Mouse (Mus musculus): Measurements from ENCODE around the gene Ak2. TPM values are rescaled to one million over a fixed set of nuclear protein-coding genes. Genes with fewer than 3 reads are reported as not detected.
A peak's percentile ranks its signal among the peaks of the same experiment; 100 is the strongest.

Gene Ak2
- polyA plus RNA-seq, 2 experiments: 127 to 165 TPM

GRCm38 (mm10) chr4:128966751-128967150 is 25.0 kb upstream of the Ak2 start:
- Histone ChIP-seq H3K36me3 (ENCODE audit: control insufficient read depth, insufficient read depth, low read length) (no peaks in the 10 kb centered on the region), H3K4me1 (ENCODE audit: control insufficient read depth, insufficient read depth, low read length) (peaks cover 8% of the 10 kb centered on the region), H3K9me3 (ENCODE audit: control insufficient read depth, low read length) (no peaks in the 10 kb centered on the region), H3K27me3 (ENCODE audit: control insufficient read depth, insufficient read depth, low read length) (no peaks in the 10 kb centered on the region), H3K4me2 (replicated peaks; ENCODE audit: low read depth, low read length, severe bottlenecking) (no peak overlapping the region), H3K9ac (ENCODE audit: low read depth, low read length, severe bottlenecking) (no peak overlapping the region; the same call in 1 of the 2 replicates), H3K27ac (replicated peaks; ENCODE audit: low read depth, low read length) (no peak overlapping the region), H3K4me3 (replicated peaks; ENCODE audit: low read length) (no peak overlapping the region)
- TF ChIP-seq POLR2A (IDR thresholded peaks at IDR 0.05; ENCODE audit: borderline replicate concordance, extremely low read depth, insufficient read depth, insufficient read length): no peak
- 43% methylated on average over 7 of the region's 7 CpGs for WGBS
- DNase-seq (ENCODE audit: low spot score): peak; percentile 63
- no peak for ATAC-seq (ENCODE audit: low FRiP score, low read depth)

- ATAC-seq (ENCODE audit: low FRiP score, low read depth): no peak
- H3K27me3 ChIP-seq (ENCODE audit: control insufficient read depth, insufficient read depth, low read length): no peaks in the 10 kb centered on the region
- no peak for DNase-seq (ENCODE audit: low spot score)
- no peak overlapping the region for H3K27ac ChIP-seq (replicated peaks; ENCODE audit: low read depth, low read length)
- WGBS: 75% methylated on average over 5 of the region's 5 CpGs
- no peaks in the 10 kb centered on the region for H3K9me3 ChIP-seq (ENCODE audit: control insufficient read depth, low read length)
- no peak for TF ChIP-seq POLR2A (IDR thresholded peaks at IDR 0.05; ENCODE audit: borderline replicate concordance, extremely low read depth, insufficient read depth, insufficient read length)
- H3K4me1 ChIP-seq (ENCODE audit: control insufficient read depth, insufficient read depth, low read length): peaks cover 5% of the 10 kb centered on the region; the same call in 1 of the 2 replicates
- no peak overlapping the region for H3K4me3 ChIP-seq (replicated peaks; ENCODE audit: low read length)
- no peak overlapping the region for H3K4me2 ChIP-seq (replicated peaks; ENCODE audit: low read depth, low read length, severe bottlenecking)
- H3K36me3 ChIP-seq (ENCODE audit: control insufficient read depth, insufficient read depth, low read length): no peaks in the 10 kb centered on the region
- no peak overlapping the region for H3K9ac ChIP-seq (ENCODE audit: low read depth, low read length, severe bottlenecking)
Measured at GRCm38 (mm10) chr4:128969081-128969480, 22.7 kb upstream of the Ak2 start.

DNA sequence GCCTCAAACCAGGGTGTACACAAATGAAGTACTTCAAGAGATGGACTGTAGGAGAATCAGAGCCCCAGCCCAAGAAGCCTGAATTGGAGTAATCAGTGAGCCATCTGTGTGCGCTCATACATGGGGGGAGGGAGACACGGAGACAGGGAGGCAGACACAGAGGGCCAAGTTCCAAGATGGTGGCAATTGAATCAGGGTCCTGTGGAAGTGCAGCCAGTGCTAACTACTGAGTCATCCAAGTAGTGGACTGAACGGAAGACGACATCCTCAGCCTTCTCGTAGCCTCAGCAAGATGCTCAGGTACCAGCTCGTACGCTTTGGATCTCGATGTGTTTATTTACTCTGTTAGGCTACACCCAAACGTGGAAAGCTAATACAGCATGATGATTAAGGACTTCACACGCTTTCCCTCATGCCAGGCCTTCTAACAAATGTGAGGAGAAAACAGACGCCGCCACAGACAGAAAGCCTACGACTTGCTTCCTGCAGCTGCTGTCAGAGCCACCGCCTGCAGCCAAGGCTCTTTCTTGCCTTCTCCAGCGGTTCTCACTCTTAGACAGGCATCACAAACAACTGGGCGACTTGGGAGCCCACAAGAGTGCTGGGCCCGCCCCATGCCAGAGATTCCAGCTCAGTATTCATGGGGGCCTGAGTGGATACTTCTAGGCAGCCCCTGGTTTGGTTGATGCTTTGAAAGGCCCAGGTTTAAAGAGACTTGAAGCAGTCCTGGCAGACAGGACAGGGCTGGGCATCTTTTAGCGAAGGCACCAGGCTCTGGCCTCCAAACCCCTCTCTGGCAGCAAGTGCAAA is 21.9 kb upstream of the Ak2 start:
- no peak for ATAC-seq (ENCODE audit: low FRiP score, low read depth)
- Histone ChIP-seq H3K9ac (ENCODE audit: low read depth, low read length, severe bottlenecking) (no peak overlapping the region), H3K36me3 (ENCODE audit: control insufficient read depth, insufficient read depth, low read length) (no peaks in the 10 kb centered on the region), H3K4me1 (ENCODE audit: control insufficient read depth, insufficient read depth, low read length) (peaks cover 5% of the 10 kb centered on the region; the same call in 1 of the 2 replicates), H3K4me3 (replicated peaks; ENCODE audit: low read length) (no peak overlapping the region), H3K9me3 (ENCODE audit: control insufficient read depth, low read length) (no peaks in the 10 kb centered on the region), H3K27me3 (ENCODE audit: control insufficient read depth, insufficient read depth, low read length) (no peaks in the 10 kb centered on the region), H3K4me2 (replicated peaks; ENCODE audit: low read depth, low read length, severe bottlenecking) (no peak overlapping the region), H3K27ac (replicated peaks; ENCODE audit: low read depth, low read length) (no peak overlapping the region)
- WGBS: 60% methylated on average over 18 of the region's 18 CpGs
- no peak for DNase-seq (ENCODE audit: low spot score)
- TF ChIP-seq POLR2A (IDR thresholded peaks at IDR 0.05; ENCODE audit: borderline replicate concordance, extremely low read depth, insufficient read depth, insufficient read length): no peak

DNA sequence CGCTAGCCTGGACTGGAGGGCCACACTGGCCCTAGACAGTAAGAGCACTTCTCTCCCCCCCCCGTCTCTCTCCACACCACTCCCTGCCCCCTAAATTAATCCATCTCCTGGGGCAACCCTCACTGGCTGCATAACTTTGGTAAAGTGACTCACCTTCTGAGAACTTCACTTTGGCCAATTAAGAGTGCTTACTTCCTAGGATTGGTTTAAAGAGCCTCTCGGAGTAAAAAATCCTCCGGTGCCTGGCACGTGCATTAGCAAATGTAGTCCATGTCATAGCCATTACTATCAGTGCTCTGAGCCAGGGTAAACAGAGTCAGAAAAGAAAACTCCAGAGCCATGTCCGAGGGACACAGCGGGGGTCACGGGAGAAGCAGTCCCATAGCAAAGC is 21.3 kb upstream of the Ak2 start:
- H3K27ac ChIP-seq (replicated peaks; ENCODE audit: low read depth, low read length): no peak overlapping the region
- no peaks in the 10 kb centered on the region for H3K27me3 ChIP-seq (ENCODE audit: control insufficient read depth, insufficient read depth, low read length)
- H3K9me3 ChIP-seq (ENCODE audit: control insufficient read depth, low read length): no peaks in the 10 kb centered on the region
- ATAC-seq (ENCODE audit: low FRiP score, low read depth) (no peak), DNase-seq (ENCODE audit: low spot score) (no peak)
- TF ChIP-seq POLR2A (IDR thresholded peaks at IDR 0.05; ENCODE audit: borderline replicate concordance, extremely low read depth, insufficient read depth, insufficient read length): no peak
- WGBS: 74% methylated on average over 7 of the region's 8 CpGs
- no peaks in the 10 kb centered on the region for H3K36me3 ChIP-seq (ENCODE audit: control insufficient read depth, insufficient read depth, low read length)
- H3K4me3 ChIP-seq (replicated peaks; ENCODE audit: low read length): no peak overlapping the region
- H3K4me1 ChIP-seq (ENCODE audit: control insufficient read depth, insufficient read depth, low read length): peaks cover 5% of the 10 kb centered on the region; the same call in 1 of the 2 replicates
- H3K9ac ChIP-seq (ENCODE audit: low read depth, low read length, severe bottlenecking): no peak overlapping the region
- H3K4me2 ChIP-seq (replicated peaks; ENCODE audit: low read depth, low read length, severe bottlenecking): no peak overlapping the region

- DNase-seq (ENCODE audit: low spot score): peak; percentile 80
- no peak overlapping the region for H3K4me3 ChIP-seq (replicated peaks; ENCODE audit: low read length)
- H3K4me1 ChIP-seq (ENCODE audit: control insufficient read depth, insufficient read depth, low read length): peaks cover 5% of the 10 kb centered on the region; the same call in 1 of the 2 replicates
- 39% methylated on average over 14 of the region's 14 CpGs for WGBS
- no peaks in the 10 kb centered on the region for H3K27me3 ChIP-seq (ENCODE audit: control insufficient read depth, insufficient read depth, low read length)
- H3K9ac ChIP-seq (ENCODE audit: low read depth, low read length, severe bottlenecking): no peak overlapping the region
- H3K27ac ChIP-seq (replicated peaks; ENCODE audit: low read depth, low read length): no peak overlapping the region
- no peak overlapping the region for H3K4me2 ChIP-seq (replicated peaks; ENCODE audit: low read depth, low read length, severe bottlenecking)
- H3K36me3 ChIP-seq (ENCODE audit: control insufficient read depth, insufficient read depth, low read length): no peaks in the 10 kb centered on the region
- H3K9me3 ChIP-seq (ENCODE audit: control insufficient read depth, low read length): no peaks in the 10 kb centered on the region
- no peak for TF ChIP-seq POLR2A (IDR thresholded peaks at IDR 0.05; ENCODE audit: borderline replicate concordance, extremely low read depth, insufficient read depth, insufficient read length)
- ATAC-seq (ENCODE audit: low FRiP score, low read depth): no peak
Measured at GRCm38 (mm10) chr4:128971065-128971694, 20.6 kb upstream of the Ak2 start.
